Mouse (Mus musculus) left cerebral cortex, adult 18-20 months (tissue): Measurements from ENCODE around the gene Cmtm1. TPM values are rescaled to one million over a fixed set of nuclear protein-coding genes. Genes with fewer than 3 reads are reported as not detected.
"Not testable (repeated sequence)": the region's sequence is repeated elsewhere in the genome, so short reads cannot be mapped to it uniquely, and the experiment has no call there.

ENCODE experiments used
- DNase-seq, 2 experiments: peaks; one replicate each; pipeline ENCODE4 v3.0.0; 2021 to 2022; ENCODE audit warnings: low spot score in 2 of 2, mixed read lengths in 1 of 2
- total RNA-seq, 2 experiments: library from RNA; stranded (reverse); gene quantifications; 2 replicates each; pipeline ENCODE4 v1.2.3; 2021

The Cmtm1 gene
- total RNA-seq, 2 experiments from 2014 or later, result not detected

GRCm38 (mm10) chr8:104321930-104322329 lies 12.0 kb upstream of the Cmtm1 start, which contains the start of gene Cmtm2b:
Cmtm2b (plus strand) TSS chr8:104322230.
- DNase-seq, result not testable (repeated sequence)

GRCm38 (mm10) chr8:104321267-104321666 lies 11.3 kb upstream of the Cmtm1 start, which contains the start of gene Gm11020:
Gm11020 (plus strand) TSS chr8:104321567.
- not testable (repeated sequence) for DNase-seq

DNA sequence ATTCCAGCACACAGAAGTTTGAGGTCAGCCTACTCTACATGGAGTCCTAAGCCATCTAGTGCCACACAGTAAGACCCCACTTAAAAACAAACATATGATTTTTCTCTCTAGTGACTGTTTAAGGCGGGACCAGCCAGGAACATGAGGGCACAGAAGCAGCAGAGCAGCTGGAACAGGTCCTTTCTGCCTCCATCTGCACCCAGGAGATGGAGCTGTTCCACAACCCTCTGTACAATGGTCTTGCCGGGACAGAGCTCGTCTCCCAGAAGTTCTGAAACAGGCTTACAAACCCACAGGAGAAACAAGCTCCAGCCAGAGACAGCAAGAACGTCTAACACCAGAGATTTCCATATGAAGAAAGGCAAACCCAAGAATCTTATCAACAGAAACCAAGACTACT lies 3.4 kb upstream of the Cmtm1 start:
- no peak for DNase-seq

- DNase-seq, result not testable (repeated sequence)
Observed at GRCm38 (mm10) chr8:104312023-104312422, 2.1 kb upstream of the Cmtm1 start.

DNA sequence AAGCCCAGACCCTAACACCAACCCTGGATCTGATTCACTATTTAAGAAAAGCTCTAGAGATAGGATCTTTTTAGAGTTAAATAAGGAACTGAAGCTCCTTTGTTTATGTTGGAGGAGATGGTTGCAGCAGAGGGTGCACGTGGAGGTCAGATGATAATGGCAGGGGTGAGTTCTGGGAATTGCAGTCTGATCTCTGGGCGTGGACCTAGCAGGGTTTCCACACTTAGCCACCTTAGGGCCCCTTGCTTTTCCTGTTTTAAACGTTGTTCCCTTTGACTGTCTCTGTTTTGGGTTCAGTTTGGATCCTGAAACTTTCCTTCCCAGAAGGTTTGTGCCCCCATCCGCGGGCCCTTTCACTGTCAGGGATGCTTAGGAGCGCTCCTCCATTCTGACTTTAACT lies 1.6 kb downstream of the Cmtm1 start:
- DNase-seq, result not testable (repeated sequence)

- DNase-seq, result no peak
Observed at GRCm38 (mm10) chr8:104304962-104305361, 5.0 kb downstream of the Cmtm1 start.

GRCm38 (mm10) chr8:104302536-104302935 lies 7.4 kb downstream of the Cmtm1 start:
- DNase-seq, result not testable (repeated sequence)

DNA sequence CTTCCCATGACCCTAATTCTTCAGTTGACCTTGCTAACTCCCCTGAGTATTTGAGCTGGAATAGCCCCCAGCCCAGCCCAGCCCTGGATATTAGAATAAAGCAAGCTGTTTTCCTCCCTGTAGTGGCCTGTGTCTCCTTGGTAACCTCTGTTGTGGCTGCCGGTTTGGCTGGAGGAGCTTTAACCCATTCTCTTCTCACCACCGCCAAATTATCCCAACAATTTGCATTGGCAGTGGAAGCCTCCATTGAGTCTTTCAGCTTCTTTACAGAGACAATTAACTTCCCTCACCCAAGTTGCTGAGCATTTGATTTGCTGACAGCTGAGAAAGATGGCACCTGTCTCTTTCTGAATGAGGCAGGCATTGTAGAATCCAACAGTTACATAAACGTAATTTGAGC lies 8.4 kb downstream of the Cmtm1 start:
- DNase-seq, result not testable (repeated sequence)

- DNase-seq, result no peak
Observed at GRCm38 (mm10) chr8:104294396-104294795, 15.5 kb downstream of the Cmtm1 start.

DNA sequence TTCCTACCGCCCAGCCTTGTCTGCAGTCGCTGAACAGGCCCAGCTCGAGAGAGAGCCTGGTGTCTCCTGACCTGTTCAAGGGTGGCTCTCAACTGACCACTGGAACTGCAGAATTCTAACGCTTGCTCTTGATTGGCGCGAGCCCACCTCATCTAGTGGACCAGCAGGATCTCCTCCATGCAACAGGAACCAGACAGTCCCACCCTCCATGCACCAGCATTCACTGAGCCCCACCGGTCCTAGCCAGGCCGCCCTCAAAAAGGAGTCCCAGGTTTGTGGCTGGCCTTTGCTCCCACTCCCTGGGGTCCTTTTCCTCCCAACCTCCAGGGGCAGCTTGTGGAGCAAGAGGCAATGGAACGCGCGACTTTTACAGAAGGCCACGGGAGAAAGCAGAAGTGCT lies 16.9 kb downstream of the Cmtm1 start, which contains the start of gene Cmtm2a:
Cmtm2a (minus strand) TSS at position 101 of the 400 bp plus-strand sequence.
- not testable (repeated sequence) for DNase-seq

- no peak for DNase-seq
Observed at GRCm38 (mm10) chr8:104268937-104269440, 41.0 kb downstream of the Cmtm1 start.

GRCm38 (mm10) chr8:104268368-104268767 lies 41.6 kb downstream of the Cmtm1 start:
- no peak for DNase-seq

DNA sequence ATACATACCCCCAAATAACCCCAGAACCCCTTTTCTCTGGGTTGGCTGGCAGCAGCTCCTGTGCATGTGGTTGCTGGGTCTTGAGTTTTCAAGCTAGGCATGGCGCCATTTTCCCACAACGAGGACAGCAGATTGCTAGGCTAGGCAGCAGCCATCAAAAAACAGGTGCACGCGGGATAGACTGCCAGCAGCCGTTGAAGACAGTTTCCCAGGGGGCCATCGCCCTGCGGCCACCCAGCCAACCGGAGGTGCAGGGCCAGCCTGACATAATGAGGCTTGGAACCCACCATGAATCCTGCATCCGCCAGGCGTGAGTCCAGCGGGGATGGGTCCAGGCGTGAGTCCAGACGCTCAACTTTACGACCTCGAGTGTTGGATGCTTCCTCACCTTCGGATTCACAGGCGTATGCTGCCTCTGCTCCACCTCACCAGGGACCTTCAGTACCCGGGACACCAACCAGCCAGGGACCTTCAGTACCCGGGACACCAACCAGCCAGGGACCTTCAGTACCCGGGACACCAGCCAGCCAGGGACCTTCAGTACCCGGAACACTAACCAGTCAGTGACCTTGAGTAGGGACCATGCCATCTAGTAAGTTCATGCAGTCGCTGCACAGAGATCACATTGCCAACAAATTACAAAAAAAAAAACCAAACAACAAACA lies 45.5 kb downstream of the Cmtm1 start:
- DNase-seq, result not testable (repeated sequence)

GRCm38 (mm10) chr8:104261802-104262201 lies 48.1 kb downstream of the Cmtm1 start:
- not testable (repeated sequence) for DNase-seq

DNA sequence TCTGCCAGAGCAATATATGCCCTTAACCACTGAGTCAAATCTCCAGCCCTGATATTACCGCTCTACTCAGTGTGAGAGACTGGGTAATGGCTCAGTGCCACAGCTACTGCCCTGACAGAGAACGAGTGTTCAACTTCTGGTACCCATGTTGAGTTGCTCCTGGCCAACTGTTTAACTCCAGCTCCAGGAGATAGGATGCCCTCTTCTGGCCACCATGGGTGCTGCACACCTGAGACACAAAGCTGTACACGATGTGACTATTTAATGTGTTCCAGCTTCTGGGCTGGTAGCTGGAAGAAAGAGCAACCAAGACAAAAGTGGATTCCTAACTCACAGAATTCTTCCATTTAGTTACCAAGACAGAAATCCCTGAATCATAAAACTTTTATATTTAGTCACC lies 56.9 kb downstream of the Cmtm1 start:
- peak in 1 of 2 experiments; percentile 1 for DNase-seq

DNA sequence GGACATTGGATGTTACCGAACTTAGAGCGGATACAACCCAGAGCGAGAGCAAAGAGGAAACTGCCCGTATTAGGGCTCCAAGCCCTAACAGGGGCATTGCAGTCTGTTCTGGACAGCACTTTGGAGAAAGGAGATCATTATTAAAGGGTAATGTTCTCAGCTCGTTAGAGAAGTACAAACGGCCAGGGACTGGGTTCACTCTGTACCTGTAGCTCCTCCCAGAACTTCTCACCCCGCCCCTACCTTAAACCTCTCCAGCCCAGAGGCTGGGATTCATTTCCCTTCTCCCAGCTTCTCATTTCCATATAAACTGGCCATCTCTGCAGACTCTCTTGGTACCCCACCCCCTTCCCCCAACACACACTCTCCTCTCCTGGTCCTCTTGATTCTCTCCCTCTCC lies 58.5 kb downstream of the Cmtm1 start:
- no peak for DNase-seq

GRCm38 (mm10) chr8:104250439-104251367 lies 59.2 kb downstream of the Cmtm1 start, which contains the start of gene Cklf:
Cklf (plus strand) TSS chr8:104250861.
- DNase-seq, result peak; percentile 69 to 79

GRCm38 (mm10) chr8:104249442-104249996 lies 60.4 kb downstream of the Cmtm1 start:
- no peak for DNase-seq

DNA sequence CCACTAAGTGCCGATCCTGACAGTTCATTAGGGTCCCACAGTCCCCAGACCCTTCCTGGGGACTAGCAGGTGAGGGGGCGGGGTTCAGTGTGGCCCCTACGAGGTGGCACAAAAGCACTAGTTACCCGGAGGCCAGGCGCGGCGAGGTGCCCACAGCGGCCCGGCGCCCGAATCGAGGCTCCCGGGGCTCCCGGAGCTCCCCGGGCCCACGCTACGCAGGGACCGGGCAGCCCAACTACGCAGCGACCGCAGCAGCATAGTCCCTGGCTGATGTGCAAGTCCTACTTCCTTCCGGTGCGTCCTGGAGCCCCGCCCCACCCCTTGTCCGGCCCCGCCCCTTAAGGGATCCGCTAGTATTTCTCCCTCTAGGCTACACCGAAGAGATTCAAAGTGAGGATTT lies 61.7 kb downstream of the Cmtm1 start, which contains the start of gene Tk2:
Tk2 (minus strand) TSS at position 283 of the 400 bp plus-strand sequence.
- DNase-seq, result peak; percentile 75 to 80

DNA sequence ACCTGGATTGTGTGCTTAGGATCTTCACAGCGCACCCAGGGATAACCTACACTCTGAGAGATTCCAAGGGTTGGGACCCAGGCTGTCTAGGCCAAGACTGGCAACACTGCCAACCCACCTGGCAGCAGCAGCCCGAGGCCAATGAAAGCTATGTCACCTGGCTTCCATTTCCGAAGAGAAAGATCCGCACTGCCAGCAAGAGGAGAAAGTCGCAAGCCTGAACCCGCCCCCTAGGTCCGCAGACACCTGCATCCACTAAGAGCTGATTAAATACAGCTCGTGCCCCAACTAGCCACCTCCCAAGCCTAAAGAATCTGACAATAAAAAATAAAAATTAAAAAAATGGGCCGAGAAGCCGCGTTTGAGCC lies 62.1 kb downstream of the Cmtm1 start:
- DNase-seq, result no peak
